Mouse (Mus musculus) A20 (cell line): ENCODE measurements around the gene 2210016F16Rik.
"Not testable (repeated sequence)": the region's sequence is repeated elsewhere in the genome, so short reads cannot be mapped to it uniquely, and the experiment has no call there.

ENCODE experiments used
- DNase-seq: peaks from one replicate; pipeline ENCODE4 v3.0.0-alpha.2; 2011; ENCODE audit warnings: low read depth, low spot score

2210016F16Rik gene

GRCm38 (mm10) chr13:58373153-58373470 is 11.9 kb downstream of the 2210016F16Rik start:
- DNase-seq, result no peak

GRCm38 (mm10) chr13:58372278-58373152 is 12.5 kb downstream of the 2210016F16Rik start:
- no peak for DNase-seq

- DNase-seq, result no peak
Observed at GRCm38 (mm10) chr13:58368835-58369234, 16.2 kb downstream of the 2210016F16Rik start.

- no peak for DNase-seq
Observed at GRCm38 (mm10) chr13:58367641-58368040, 17.4 kb downstream of the 2210016F16Rik start.

- no peak for DNase-seq
Observed at GRCm38 (mm10) chr13:58366373-58366772, 18.7 kb downstream of the 2210016F16Rik start.

GRCm38 (mm10) chr13:58365179-58365578 is 19.8 kb downstream of the 2210016F16Rik start:
- DNase-seq, result not testable (repeated sequence)

GRCm38 (mm10) chr13:58364353-58365175 is 20.5 kb downstream of the 2210016F16Rik start:
- DNase-seq, result no peak

GRCm38 (mm10) chr13:58359304-58359653 is 25.7 kb downstream of the 2210016F16Rik start:
- no peak for DNase-seq

- DNase-seq, result peak; percentile 95
Observed at GRCm38 (mm10) chr13:58358629-58359303, 26.3 kb downstream of the 2210016F16Rik start, which contains the start of gene Kif27. TSS of gene Kif27 (minus strand) at chr13:58359122.

GRCm38 (mm10) chr13:58352996-58353395 is 32.0 kb downstream of the 2210016F16Rik start:
- DNase-seq, result peak; percentile 23

GRCm38 (mm10) chr13:58350606-58351005 is 34.4 kb downstream of the 2210016F16Rik start:
- no peak for DNase-seq

GRCm38 (mm10) chr13:58344505-58344904 is 40.5 kb downstream of the 2210016F16Rik start:
- no peak for DNase-seq

- no peak for DNase-seq
Observed at GRCm38 (mm10) chr13:58337456-58337855, 47.6 kb downstream of the 2210016F16Rik start.

- no peak for DNase-seq
Observed at GRCm38 (mm10) chr13:58334116-58334515, 50.9 kb downstream of the 2210016F16Rik start.
